ENCODE assay signal across 8 mouse cellular contexts in genomic region chr16:84955204-84955839, GRCm38 (mm10).
A peak's percentile ranks its signal among the peaks of the same experiment; 100 is the strongest.
DNase-seq lines count a peak whose midpoint lies in the region; ATAC-seq lines count a peak whose summit lies in the region.

No protein-coding gene starts in this region.

- H3K27me3 ChIP-seq in intestine, embryonic 15.5 days (replicated peaks): no peaks in the 10 kb centered on the region
- no peaks in the 10 kb centered on the region for H3K27me3 ChIP-seq in midbrain, embryonic 11.5 days (ENCODE audit: control insufficient read depth, insufficient read depth, low read length)

- no peaks in the 10 kb centered on the region for H3K36me3 ChIP-seq in intestine, embryonic 15.5 days
- 0 out of 2 replicates have a peak, but pooled peaks cover under 1% of the 10 kb centered on the region for H3K36me3 ChIP-seq in midbrain, embryonic 11.5 days (ENCODE audit: control insufficient read depth, insufficient read depth, low read length)

- no peak overlapping the region for H3K4me3 ChIP-seq in intestine, embryonic 15.5 days (replicated peaks)
- no peak overlapping the region for H3K4me3 ChIP-seq in midbrain, embryonic 11.5 days (ENCODE audit: low read depth, low read length)

- ATAC-seq in intestine, embryonic 15.5 days: peak; percentile 95
- peak; percentile 91 for ATAC-seq in midbrain, embryonic 11.5 days (ENCODE audit: low FRiP score)

- peak overlapping the region; percentile 38; the same call in 1 of the 2 replicates for H3K4me2 ChIP-seq in intestine, embryonic 15.5 days (replicated peaks)
- H3K4me2 ChIP-seq in midbrain, embryonic 11.5 days: peak overlapping the region; percentile 16; the same call in 1 of the 2 replicates

- WGBS in intestine, embryonic 15.5 days: 30% methylated on average over 26 of the region's 26 CpGs
- WGBS in midbrain, embryonic 11.5 days: 34% methylated on average over 26 of the region's 26 CpGs

- H3K9ac ChIP-seq in intestine, embryonic 15.5 days: no peak overlapping the region
- no peak overlapping the region for H3K9ac ChIP-seq in midbrain, embryonic 11.5 days (ENCODE audit: low read length)

- H3K9me3 ChIP-seq in intestine, embryonic 15.5 days: no peaks in the 10 kb centered on the region
- no peaks in the 10 kb centered on the region for H3K9me3 ChIP-seq in midbrain, embryonic 11.5 days (ENCODE audit: control insufficient read depth, low read length)

- intact Hi-C loops in left cerebral cortex, postnatal 14 days (cut with DNase I): loop anchor here (2.0 to 5.0 kb wide), 2 partner anchors 217 to 722 kb away; partner anchors contain the start of gene App

- peak; percentile 82 to 94 for DNase-seq in adrenal gland, adult (ENCODE audit: inconsistent age in 2 of 2, low spot score in 1 of 2)
- DNase-seq in embryo, embryonic 11 days: peak; percentile 93
- peak; percentile 76 to 87 for DNase-seq in gastrocnemius, postnatal 4 days (ENCODE audit: low spot score in 2 of 2)
- DNase-seq in left cerebral cortex, postnatal 14 days (ENCODE audit: low spot score in 2 of 2): peak; percentile 94 to 95
- DNase-seq in midbrain, embryonic 11.5 days (ENCODE audit: low spot score, missing footprints): peak; percentile 98
- DNase-seq in right cerebral cortex, postnatal 4 days: peak; percentile 88
- peak; percentile 70 for DNase-seq in yolk sac, embryonic 10.5 days (ENCODE audit: low spot score)

- no peak overlapping the region for H3K27ac ChIP-seq in intestine, embryonic 15.5 days
- H3K27ac ChIP-seq in midbrain, embryonic 11.5 days (ENCODE audit: low read depth, low read length): no peak overlapping the region

- H3K4me1 ChIP-seq in intestine, embryonic 15.5 days (replicated peaks): no peaks in the 10 kb centered on the region
- H3K4me1 ChIP-seq in midbrain, embryonic 11.5 days (ENCODE audit: control insufficient read depth, insufficient read depth, low read length): no peaks in the 10 kb centered on the region; the same call in 1 of the 2 replicates
